Mouse (Mus musculus): ENCODE results near the gene Gpr37l1.
"Not testable (repeated sequence)": the region's sequence is repeated elsewhere in the genome, so short reads cannot be mapped to it uniquely, and the experiment has no call there.

Gene Gpr37l1

DNA sequence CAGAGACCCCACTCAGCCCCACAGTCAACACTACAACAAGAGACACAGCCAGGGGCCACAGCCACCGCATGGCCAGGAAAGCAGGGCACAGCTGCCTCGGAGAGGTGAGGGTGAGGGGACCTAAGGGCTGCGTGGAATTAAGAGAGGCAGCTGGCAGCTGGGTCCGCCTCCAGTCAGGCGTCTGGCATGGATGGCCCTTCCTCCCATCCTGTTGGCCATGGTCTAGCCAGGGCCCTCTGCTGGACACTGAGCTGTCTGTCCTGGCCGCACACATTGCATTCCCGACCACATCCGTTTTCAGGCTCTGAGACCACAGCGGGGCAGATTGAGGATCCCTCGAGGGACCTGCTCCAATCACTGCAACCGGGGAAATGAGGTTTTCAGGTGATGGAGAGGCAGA is at the start of gene Gpr37l1:
TSS of gene Gpr37l1 (minus strand) at position 247 of the 400 bp plus-strand sequence.
- no peak for DNase-seq (ENCODE audit: low spot score)

DNA sequence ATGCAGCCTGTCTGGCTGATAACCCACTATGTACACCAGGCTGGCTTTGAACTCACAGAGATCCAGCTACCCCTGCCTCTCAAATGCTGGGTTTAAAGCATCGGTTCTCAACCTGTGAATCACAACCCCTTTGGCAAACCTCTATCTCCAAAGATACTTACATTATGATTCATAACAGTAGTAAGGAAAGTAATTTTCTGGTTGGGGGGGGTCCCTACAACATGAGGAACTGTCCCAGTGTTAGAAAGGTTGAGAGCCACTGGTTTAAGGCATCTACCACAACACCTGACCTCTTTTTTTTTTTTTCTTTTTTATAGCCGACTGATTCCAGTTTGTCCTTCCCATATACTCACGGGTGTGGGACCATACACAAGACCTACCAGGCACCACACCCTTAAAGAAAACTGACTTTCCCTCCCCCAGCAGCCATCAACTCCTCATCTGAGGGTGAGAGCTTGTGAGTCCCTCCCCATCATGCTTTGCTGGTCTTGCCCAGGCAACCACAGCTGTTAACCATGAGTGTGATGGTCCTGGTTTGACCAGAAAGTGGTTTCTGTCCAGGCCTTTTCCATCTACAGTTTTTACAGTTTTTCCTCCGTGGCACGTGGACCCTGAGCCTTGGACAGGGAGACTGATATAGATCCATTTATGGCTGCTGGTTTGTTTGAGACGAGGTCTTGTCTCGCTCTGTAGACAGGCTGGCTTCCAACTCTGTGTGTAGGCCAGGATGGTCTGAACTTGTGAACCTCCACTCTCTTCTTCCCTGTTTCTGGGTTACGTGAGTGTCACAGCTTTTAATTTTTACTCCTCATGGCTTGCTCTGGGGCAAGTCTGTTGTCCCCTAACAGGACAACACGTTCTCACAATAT is 46.5 kb upstream of the Gpr37l1 start:
- DNase-seq (ENCODE audit: low spot score) = no peak

DNA sequence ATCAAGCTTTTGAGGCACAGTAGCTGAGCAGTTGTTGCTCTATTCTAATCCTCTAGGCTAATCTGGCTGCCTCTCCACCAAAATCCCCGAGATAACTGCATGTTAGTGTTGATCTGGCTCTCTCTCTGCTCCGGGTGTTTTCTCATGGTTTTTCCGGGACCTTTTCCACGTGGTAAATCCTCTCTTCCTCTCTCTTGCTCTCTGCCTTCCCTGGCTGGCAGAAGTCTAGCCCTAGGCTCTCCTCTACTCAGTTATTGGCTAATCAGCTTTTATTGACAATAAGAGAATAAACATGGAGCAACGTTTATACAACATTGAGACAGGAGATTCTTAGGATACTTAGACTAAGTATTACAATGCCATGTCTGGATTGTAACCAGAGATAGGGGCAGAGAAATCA is 42.9 kb upstream of the Gpr37l1 start:
- DNase-seq (ENCODE audit: low spot score) = no peak

DNA sequence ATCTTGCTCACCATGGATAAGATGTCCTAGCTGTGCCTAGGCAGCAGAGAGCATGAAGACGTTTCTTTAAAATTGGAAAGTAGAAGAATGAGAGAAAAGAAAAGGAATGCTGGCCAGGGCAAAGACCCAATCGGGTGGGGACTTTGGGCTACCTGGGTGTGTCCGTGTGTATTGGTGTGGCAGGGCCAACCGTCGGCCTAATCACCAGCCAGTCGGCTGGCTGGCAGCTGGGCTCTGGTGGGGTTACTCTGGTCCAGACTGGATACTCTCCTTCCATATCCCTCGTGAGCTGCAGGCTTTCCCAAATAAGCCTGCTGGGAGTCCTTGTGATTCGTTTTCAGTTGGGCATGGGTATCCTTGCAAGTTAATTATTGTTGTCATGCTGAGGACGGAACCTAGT is 41.2 kb upstream of the Gpr37l1 start:
- DNase-seq (ENCODE audit: low spot score) = no peak

DNA sequence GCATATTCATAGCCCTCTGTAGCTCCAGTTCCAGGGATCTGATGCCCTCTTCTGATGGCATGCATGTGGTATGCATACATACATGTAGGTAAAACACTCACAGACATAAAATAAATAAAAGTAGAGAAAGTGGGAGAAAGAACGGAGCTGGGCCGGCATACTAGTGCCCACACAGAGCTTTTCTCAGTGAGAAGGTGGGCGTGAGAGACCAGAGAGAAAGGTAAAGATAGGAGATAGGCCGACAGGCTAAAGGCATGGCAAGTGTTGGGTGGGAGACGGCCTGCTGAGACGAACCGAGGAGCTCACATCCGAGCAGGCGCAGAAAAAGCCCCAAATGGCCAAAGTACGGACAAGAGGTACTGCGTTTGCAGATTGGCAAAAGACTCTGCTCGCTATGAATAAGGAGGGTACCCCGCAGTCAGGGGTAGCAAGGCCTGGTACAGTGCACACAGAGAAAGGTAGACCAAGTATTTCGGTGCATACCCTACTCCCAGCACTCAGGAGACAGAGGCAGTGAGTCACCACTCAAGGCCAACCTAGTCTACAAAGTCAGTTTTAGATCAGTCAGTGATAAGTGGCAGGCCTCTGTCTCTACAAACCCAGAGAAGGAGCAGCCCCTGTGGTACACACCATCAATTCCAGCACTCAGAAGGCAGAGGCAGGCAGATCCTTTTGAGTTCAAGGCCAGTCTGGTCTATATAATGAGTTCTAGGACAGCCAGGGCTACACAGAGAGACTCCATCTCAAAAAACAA is 39.3 kb upstream of the Gpr37l1 start:
- DNase-seq (ENCODE audit: low spot score) = no peak

DNA sequence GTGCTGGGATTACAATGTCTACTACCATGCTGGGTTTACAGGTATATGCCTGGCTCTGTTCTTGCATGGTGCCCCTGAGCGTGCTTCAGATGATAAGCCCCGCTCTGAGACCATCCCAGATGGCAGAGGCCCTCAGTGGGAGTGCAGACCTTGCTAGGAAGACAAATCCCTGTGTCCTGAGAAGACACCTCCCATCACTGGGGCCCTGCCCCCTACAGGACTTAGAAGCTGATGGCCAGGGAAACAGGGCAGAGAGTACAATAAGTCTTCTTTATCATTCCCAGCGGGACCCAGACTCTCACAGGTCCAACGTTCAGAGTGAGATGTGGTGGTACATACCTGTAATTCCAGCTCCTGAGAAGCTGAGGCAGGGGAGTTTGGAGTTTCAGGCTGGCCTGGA is 37.8 kb upstream of the Gpr37l1 start:
- DNase-seq (ENCODE audit: low spot score) = no peak

DNA sequence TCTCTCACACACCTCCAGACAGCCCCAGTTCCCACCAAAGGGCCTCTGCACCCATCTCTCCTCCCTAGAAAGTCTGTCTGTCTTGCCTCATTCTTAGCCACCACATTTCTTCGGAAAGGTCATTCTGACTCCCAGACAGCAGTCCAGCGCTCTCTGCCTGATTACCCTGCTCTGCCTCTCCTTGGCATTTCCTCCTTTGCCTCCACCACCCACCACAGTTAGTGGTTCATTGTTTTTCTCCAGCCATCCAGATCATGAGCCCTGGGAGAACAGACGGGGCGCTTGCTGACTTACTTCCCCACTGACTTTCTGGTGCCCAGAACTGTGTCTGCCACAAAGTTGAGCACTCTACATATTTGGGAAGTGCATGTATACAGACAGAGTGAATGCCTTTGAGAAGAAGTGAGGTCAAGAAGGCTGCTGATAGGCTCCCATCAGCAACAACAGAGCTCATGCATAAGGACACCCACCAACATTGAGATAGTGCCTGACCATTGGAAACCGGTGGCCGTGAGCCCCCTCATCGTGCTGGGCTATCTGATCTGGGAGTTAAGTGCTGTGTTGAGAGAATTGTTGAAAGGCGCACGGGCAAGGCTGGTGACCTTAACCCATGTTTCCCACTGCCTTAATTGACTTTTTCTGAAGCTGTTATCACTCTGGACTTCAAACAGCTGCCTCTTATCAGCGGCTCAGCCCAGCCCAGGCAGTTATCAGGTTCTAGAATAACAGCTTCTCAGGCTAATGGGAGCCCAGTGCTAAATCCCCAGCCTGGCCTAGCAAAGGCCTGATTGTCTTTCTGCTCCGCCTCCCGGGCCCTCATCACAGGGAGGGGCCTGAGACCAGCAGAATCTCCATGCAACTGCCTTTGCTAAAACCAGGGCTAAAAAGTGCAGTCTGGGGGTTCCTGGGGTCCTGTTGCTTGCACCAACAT is 37.0 kb upstream of the Gpr37l1 start:
- DNase-seq (ENCODE audit: low spot score) = peak; percentile 33

DNA sequence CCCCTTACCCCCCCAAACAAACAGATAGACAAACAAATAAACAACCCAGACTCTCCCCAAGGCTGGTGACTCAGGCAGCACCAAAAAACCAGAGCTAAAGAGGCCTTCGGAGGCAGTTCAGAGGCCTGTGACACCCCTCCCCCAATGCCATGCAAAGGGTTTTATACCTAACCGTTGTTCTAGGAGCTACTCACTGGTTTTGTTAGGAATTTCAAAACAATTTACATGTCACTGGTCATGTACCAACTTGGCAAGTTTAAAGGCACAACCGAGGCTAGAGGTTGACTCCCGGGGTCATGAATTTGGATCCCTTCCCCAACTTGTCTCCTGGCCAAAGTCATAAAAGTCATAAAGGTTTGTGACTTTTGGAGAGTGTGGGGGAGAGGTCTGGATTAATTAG is 32.9 kb upstream of the Gpr37l1 start:
- DNase-seq (ENCODE audit: low spot score) = no peak

DNA sequence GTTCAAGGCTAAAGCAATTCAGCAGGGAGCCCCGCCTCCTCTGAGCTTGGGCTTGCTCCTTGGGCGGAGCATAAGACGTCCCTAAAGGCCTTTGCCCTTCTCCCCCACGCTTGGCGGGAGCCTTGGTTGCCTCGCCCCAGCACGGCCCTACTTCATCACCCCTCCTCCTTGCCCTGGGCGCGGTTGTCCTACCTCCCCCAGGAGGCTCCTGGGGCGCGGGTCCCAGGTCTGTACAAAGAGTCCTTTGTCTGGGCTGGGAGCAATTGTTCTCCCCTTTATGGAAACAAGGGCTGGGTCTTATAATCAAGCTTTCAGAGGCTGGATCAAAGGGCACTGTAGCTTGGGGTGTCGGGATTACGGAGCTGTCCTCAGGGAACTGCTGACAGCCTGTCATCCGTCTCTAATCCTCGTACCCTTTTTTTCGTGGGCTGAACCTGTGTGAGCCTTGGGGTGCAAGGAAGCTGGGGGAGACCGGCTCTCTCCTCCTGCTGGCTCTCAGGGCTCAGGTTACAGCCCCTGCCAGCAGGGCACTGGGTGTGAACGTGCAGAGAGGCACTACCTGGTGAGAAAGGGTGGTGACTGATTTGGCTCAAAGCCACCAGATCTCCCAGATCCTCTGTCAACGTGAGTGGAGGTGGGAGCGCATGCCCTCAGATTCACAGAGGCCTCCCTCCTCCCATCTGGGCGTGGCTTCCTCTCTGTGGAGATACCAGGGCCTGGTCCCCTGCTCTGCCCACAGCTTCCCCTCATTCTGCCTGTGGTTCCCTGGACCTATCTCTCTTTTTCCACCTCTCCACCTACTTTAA is 31.7 kb upstream of the Gpr37l1 start:
- peak; percentile 73 for DNase-seq (ENCODE audit: low spot score)

DNA sequence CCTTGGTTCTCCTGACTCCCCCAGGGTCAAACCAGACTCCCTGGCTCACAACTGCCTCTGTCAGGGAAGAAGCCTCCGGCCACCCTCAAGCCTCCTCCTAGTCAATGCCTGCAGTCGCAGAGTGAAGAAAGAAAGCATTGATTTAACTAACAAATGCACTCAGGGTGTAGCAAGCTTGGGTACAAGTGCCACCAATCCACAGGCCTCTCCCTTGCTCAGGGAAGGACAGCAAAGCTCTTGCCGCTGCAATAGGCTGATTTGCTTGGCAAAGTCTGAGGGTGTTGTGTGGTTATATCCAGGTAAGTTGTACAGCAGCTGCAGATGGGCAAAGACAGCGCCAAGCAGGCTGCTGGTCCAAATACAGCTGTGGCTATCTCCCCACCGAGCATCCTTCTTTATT is 30.9 kb upstream of the Gpr37l1 start:
- DNase-seq (ENCODE audit: low spot score) = no peak

DNA sequence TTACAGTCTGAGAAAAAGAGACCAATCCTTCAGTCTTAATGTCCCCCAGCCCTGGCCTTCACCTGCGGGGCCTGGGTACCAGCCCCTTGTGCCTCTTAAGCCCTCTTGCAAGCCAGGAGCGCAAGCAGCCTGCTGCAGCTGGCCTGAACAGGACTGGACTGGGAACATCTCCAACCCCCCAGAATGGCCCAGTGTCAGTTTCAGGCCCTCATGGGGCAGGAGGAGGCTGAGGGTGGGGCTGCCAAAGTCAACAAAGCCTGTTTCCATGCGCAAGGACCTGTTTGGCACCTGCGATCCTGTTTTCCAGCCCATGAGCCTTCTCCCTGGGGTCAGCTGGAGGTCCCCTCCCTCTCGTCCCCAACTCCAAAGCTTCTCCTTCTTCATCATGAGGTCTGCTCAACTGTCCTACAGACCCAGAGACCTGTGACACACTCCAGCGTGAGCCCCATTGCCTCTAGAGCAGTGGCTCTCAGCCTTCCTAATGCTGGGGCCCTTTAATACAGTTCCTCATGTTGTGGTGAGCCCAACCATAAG is 28.5 kb upstream of the Gpr37l1 start:
- no peak for DNase-seq (ENCODE audit: low spot score)

DNA sequence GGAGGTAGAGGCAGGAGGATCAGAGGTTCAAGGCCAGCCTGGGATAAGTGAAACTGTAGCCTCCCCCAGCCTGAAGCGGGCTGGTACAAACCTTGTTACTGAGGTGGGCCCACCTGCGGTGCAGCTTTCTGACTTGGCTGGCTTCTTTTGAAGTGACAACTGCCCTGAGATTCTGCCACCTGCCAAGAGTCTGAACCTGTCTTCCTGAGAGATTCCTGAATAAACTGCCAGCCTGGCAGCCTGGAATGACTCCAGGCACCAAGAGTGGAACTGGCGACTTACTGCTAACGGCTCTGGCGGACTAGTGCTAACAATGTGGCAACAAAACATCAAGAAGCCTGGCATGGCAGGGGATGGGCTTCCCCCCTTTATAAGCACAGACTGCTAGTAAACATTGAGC is 26.9 kb upstream of the Gpr37l1 start:
- not testable (repeated sequence) for DNase-seq (ENCODE audit: low spot score)

DNA sequence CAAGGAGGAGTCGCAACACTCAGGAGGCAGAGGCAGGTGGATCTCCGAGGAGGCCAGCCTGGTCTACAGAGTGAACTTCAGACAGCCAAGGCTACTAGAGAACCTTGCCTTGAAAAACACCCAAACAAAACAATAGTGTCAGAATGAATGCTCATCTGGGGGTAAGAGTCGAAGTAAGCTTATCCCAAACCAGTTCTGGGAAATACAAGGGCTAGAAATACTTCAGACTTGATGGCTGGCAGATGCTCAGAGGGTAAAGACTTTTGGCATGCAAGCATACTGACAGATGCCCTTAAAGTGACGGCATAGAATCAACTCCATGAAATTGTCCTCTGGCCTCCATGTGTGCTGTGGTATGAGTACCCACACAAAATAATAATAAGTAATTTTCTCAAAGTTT is 21.7 kb upstream of the Gpr37l1 start:
- DNase-seq (ENCODE audit: low spot score) = no peak

DNA sequence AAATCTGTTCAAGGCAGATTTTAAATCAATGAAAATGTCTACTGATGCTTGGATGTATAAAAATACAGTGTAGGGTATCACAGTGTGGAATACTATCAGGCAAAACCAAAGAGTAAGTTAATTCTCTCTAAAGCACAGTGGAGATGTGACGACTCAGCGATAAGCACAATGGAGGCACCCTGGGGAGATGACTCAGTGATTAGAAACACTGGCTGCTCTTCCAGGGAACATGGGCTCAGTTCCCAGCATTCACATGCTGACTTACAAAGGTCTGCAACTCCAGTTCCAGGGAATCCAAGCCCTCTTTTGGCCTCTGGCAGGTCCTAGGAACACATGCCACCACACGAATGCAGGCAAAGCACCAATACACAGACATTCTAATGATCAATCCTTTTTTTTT is 20.7 kb upstream of the Gpr37l1 start:
- no peak for DNase-seq (ENCODE audit: low spot score)

DNA sequence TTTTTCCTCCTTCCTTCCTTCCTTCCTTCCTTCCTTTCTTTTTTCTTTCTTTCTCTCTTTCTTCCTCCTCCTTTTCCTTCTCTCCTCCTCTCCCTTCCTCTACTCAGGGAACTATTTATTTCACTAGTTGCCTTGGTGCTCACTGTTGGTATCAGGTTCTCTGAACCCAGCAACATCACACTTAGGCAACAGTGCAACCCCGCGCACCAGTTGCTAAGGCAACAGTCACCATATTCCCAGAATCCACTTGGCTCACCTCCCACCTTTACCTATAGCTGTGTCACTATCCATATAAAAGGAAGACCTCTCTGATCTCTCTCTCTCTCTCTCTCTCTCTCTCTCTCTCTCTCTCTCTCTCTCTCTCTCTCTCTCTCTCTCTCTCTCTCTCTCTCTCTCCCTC is 19.5 kb upstream of the Gpr37l1 start:
- not testable (repeated sequence) for DNase-seq (ENCODE audit: low spot score)

DNA sequence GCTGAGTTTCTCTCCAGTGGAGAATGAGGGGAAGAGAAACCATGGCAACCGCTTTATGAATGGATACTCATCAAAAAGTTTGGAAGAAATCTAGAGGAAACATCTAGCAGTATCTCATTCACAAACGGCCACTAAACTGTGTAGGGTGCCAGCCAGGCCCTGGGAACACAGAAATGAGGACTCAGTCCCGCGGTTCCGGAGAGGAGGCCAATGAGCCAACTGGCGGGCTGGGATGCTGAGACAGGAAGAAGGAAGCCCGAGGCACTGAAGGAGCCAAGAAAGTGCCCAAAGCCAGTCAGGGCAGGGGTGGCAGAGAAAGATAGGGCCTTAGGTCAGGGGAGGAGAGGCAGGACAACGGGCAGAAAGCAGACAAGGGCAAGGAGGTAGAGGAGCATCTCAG is 18.9 kb upstream of the Gpr37l1 start:
- no peak for DNase-seq (ENCODE audit: low spot score)

DNA sequence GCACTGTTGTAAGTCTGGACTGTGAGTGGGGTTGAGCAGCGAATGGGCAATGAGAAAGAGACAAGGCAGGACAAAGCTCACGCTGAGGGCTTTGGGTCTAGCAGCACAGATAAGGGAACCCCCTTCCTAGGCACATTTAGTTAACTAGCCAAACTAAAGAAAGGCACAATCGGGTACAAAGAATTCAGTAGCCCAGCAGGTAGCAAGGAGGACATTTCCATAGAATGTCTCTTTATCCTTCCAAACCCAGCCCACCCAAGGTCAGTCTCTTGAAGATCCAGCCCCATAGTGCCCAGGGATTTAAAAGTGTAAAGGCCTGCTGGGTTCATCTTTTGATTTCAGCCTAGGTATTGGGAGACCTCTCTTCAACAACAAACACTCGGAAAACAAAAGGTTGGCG is 18.5 kb upstream of the Gpr37l1 start:
- no peak for DNase-seq (ENCODE audit: low spot score)

DNA sequence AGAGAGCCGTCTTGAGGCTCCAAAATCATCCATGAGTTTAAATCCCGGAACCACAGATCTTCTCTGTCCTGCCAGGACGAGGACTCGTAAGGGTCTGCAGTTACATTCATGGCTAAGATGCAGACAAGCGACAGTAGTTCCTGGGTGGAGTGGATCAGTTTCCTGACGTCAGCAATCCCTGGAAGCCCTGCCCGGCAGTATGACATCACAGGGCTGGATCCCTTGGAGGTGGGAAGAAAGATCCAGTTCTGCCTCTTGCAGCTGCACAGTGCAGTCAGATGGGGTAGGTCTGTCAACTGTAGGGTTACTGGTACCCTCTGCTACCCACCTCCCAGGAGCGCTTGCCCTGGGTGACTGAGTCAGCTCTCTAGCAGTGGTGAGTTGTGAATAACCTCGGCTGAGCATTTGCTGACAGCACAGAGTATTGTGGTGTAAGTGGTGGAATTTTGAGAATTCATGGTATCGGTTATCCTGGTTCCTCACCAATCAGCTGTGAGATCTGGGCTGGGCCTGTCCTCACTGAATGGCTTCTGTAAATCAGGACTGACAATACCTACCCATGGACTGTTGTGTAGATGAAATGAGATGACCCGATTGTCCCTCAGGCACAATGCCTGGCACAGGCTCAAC is 16.6 kb upstream of the Gpr37l1 start:
- no peak for DNase-seq (ENCODE audit: low spot score)

DNA sequence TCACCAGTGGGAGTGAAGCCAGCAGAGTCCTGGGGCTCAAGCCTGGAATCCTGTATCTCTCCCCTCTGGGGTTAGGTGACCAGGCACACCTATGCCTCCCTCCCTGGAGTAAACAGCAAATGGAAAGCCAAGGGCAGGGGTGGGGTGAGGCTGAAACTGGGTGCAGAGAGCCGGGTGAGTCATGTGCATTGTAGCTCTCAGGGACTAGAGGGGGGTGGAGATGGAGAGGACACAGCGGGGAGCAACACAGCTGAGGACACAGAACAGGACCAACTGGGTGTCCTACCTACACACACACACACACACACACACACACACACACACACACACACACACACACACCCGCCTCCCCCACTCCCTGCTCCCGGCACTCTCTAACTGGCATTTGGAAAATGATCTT is 16.0 kb upstream of the Gpr37l1 start:
- DNase-seq (ENCODE audit: low spot score) = no peak

DNA sequence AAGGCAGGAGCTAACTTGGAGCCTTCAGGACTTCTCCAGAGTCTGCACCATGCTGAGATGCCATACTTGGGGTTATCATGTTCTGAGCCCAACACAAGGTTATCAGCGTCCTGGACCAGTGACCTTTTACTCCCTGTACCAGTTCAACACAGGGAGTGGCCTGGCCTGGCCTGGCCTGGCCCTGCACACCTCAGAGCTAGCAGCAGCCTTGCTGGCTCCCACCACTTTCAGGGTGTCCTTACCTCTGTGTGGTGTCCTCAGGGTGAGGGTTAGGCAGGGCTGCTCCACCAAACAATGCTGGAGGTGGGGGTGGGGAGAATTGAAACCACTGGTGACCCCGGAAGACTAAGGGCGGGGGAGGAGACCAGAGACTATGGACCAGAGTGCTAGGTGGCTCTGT is 15.5 kb upstream of the Gpr37l1 start:
- DNase-seq (ENCODE audit: low spot score) = no peak
